Mouse (Mus musculus): ENCODE measurements around the gene Gm8693. TPM values are rescaled to one million over a fixed set of nuclear protein-coding genes. Genes with fewer than 3 reads are reported as not detected.

The Gm8693 gene
- not detected for polyA plus RNA-seq (2014; fragmentation: Illumina TruSeq; extraction: RNeasy Lipid Tissue Mini Kit (QIAGEN cat#74804); ENCODE audit: low read depth, low replicate concordance)

GRCm38 (mm10) chr7:22692217-22692616 is at the start of gene Gm8693:
Gene Gm8693 (minus strand): TSS chr7:22692317.

DNA sequence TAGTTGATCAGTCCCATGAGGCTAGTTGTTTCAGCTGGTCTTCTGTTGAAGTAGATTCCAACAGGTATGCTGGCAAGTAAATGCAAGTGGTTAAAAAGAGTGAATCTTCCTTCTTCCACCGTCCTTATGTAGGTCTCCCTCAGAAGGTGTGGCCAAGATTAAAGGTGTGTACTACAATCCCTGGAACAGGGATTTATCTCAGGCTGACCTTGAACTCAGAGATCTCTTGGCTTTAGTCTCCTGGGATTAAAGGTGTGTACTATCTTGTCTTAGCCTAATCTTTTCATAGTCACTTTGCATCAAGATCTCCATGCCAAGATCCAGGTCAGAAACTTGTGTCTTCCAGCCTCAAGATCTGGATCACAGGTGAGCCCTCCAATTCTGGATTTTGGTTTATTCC is 27.5 kb upstream of the Gm8693 start, which contains the start of gene Gm4567:
Gene Gm4567 (minus strand): TSS at position 101 of the 400 bp plus-strand sequence.

DNA sequence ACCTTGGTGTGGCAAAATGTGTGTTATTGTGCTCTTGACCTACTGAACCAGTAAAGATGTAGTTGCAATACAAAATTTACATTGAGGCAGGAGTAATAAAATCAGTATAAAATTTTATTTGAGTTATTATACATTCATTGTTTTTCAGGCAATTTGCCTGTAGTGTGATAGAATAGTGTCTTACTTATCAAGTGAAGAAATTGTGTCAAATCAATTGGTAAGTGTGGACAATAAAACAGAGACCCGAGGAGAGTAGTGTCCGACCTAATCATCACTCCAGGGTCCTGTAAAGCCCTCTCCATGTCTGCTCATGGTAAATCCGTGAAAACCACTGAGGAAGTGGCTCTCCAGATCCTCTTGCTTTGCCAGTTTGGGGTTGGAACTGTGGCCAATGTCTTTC is 34.4 kb downstream of the Gm8693 start, which contains the start of gene Vmn1r155:
Gene Vmn1r155 (plus strand): TSS at position 301 of the 400 bp plus-strand sequence.

Other genes starting within 250 kb of the Gm8693 start
- not detected for gene Gm10665, start 228.2 kb downstream of the Gm8693 start, polyA plus RNA-seq (2014; fragmentation: Illumina TruSeq; extraction: RNeasy Lipid Tissue Mini Kit (QIAGEN cat#74804); ENCODE audit: low read depth, low replicate concordance)
- not detected for gene Vmn1r151, start 192.6 kb downstream of the Gm8693 start, polyA plus RNA-seq (2014; fragmentation: Illumina TruSeq; extraction: RNeasy Lipid Tissue Mini Kit (QIAGEN cat#74804); ENCODE audit: low read depth, low replicate concordance)
- not detected for gene Vmn1r152, start 169.3 kb downstream of the Gm8693 start, polyA plus RNA-seq (2014; fragmentation: Illumina TruSeq; extraction: RNeasy Lipid Tissue Mini Kit (QIAGEN cat#74804); ENCODE audit: low read depth, low replicate concordance)
- gene Gm8677, start 157.4 kb downstream of the Gm8693 start, polyA plus RNA-seq (2014; fragmentation: Illumina TruSeq; extraction: RNeasy Lipid Tissue Mini Kit (QIAGEN cat#74804); ENCODE audit: low read depth, low replicate concordance), result not detected
- not detected for gene Gm4201, start 127.0 kb downstream of the Gm8693 start, polyA plus RNA-seq (2014; fragmentation: Illumina TruSeq; extraction: RNeasy Lipid Tissue Mini Kit (QIAGEN cat#74804); ENCODE audit: low read depth, low replicate concordance)
- not detected for gene Gm4565, start 104.2 kb downstream of the Gm8693 start, polyA plus RNA-seq (2014; fragmentation: Illumina TruSeq; extraction: RNeasy Lipid Tissue Mini Kit (QIAGEN cat#74804); ENCODE audit: low read depth, low replicate concordance)
- gene Vmn1r155, start 34.3 kb downstream of the Gm8693 start, polyA plus RNA-seq (2014; fragmentation: Illumina TruSeq; extraction: RNeasy Lipid Tissue Mini Kit (QIAGEN cat#74804); ENCODE audit: low read depth, low replicate concordance), result not detected
- gene Gm4567, start 27.4 kb upstream of the Gm8693 start, polyA plus RNA-seq (2014; fragmentation: Illumina TruSeq; extraction: RNeasy Lipid Tissue Mini Kit (QIAGEN cat#74804); ENCODE audit: low read depth, low replicate concordance), result not detected
- gene Vmn1r157, start 69.4 kb upstream of the Gm8693 start, polyA plus RNA-seq (2014; fragmentation: Illumina TruSeq; extraction: RNeasy Lipid Tissue Mini Kit (QIAGEN cat#74804); ENCODE audit: low read depth, low replicate concordance), result not detected
- not detected for gene Vmn1r158, start 98.5 kb upstream of the Gm8693 start, polyA plus RNA-seq (2014; fragmentation: Illumina TruSeq; extraction: RNeasy Lipid Tissue Mini Kit (QIAGEN cat#74804); ENCODE audit: low read depth, low replicate concordance)
- gene Vmn1r159, start 151.3 kb upstream of the Gm8693 start, polyA plus RNA-seq (2014; fragmentation: Illumina TruSeq; extraction: RNeasy Lipid Tissue Mini Kit (QIAGEN cat#74804); ENCODE audit: low read depth, low replicate concordance), result not detected
- gene Vmn1r160, start 178.9 kb upstream of the Gm8693 start, polyA plus RNA-seq (2014; fragmentation: Illumina TruSeq; extraction: RNeasy Lipid Tissue Mini Kit (QIAGEN cat#74804); ENCODE audit: low read depth, low replicate concordance), result not detected